In the genomic region with DNA sequence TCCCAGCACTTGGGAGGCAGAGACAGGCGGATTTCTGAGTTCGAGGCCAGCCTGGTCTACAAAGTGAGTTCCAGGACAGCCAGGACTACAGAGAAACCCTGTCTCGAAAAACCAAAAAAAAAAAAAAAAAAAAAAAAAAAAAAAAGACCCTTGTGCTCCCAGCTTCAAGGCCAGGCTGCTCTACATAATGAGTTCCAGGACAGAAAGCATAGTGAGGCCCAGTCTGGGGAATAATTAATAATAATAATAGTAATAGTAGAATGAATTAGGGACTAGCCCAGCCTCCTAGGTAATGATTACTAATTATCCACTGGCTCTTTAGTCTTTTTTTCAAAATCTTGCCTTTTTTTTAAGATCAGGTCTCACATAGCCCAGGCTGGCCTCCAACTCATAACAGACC, we compare ENCODE assay signal across 8 mouse cellular contexts. TPM values are rescaled to one million over a fixed set of nuclear protein-coding genes. Genes with fewer than 3 reads are reported as not detected.
DNase-seq lines count a peak whose midpoint lies in the region; ATAC-seq and TF ChIP-seq lines count a peak whose summit lies in the region.
"Not testable (repeated sequence)": the region's sequence is repeated elsewhere in the genome, so short reads cannot be mapped to it uniquely, and the experiment has no call there.
"Had no signal": no experiment of that assay in that cellular context is flagged by ENCODE, and none has a peak within 500 bp of the region (broad histone marks: within the 10 kb centered on the region; RNA-seq: fewer than 3 reads in every experiment).

No protein-coding gene starts in this region.

- H3K9ac ChIP-seq in forebrain, embryonic 16.5 days (replicated peaks; ENCODE audit: low read depth, low read length); heart, postnatal 0 days (replicated peaks; ENCODE audit: low read depth, low read length); intestine, embryonic 16.5 days (ENCODE audit: low read depth, low read length); limb, embryonic 13.5 days; lung, embryonic 15.5 days: not testable (repeated sequence)
- H3K9ac ChIP-seq in neural tube, embryonic 12.5 days: 0 out of 2 replicates have a peak overlapping the region, but pooled peaks have one; percentile 71

- H3K36me3 ChIP-seq in forebrain, embryonic 16.5 days (ENCODE audit: control insufficient read depth, insufficient read depth): peaks cover 22% of the 10 kb centered on the region
- H3K36me3 ChIP-seq in heart, postnatal 0 days (replicated peaks; ENCODE audit: control insufficient read depth, insufficient read depth, low read length): peaks cover 31% of the 10 kb centered on the region
- H3K36me3 ChIP-seq in intestine, embryonic 16.5 days (ENCODE audit: control insufficient read depth, insufficient read depth, low read length): not testable (repeated sequence)
- peaks cover 45% of the 10 kb centered on the region for H3K36me3 ChIP-seq in limb, embryonic 13.5 days
- peaks cover 40% of the 10 kb centered on the region for H3K36me3 ChIP-seq in lung, embryonic 15.5 days
- H3K36me3 ChIP-seq in neural tube, embryonic 12.5 days: peaks cover 39% of the 10 kb centered on the region

- H3K27ac ChIP-seq in cortical plate, adult 2 months (ENCODE audit: insufficient read depth, low read length); forebrain, embryonic 16.5 days (ENCODE audit: low read length); heart, postnatal 0 days (ENCODE audit: low read depth); intestine, embryonic 16.5 days (ENCODE audit: low read length); limb, embryonic 13.5 days; neural tube, embryonic 12.5 days: not testable (repeated sequence)
- 0 out of 2 replicates have a peak overlapping the region, but pooled peaks have one; percentile 3 for H3K27ac ChIP-seq in lung, embryonic 15.5 days

- peak overlapping the region; percentile 46; the same call in 1 of the 2 replicates for H3K4me3 ChIP-seq in cortical plate, adult 2 months (ENCODE audit: insufficient read depth, low read length)
- H3K4me3 ChIP-seq in forebrain, embryonic 16.5 days (replicated peaks; ENCODE audit: low read length): peak overlapping the region; percentile 43
- peak overlapping the region; percentile 69; the same call in 1 of the 2 replicates for H3K4me3 ChIP-seq in heart, postnatal 0 days (ENCODE audit: low read depth, low read length)
- peak overlapping the region; percentile 74 for H3K4me3 ChIP-seq in intestine, embryonic 16.5 days (ENCODE audit: low read length)
- peak overlapping the region; percentile 56 for H3K4me3 ChIP-seq in limb, embryonic 13.5 days
- H3K4me3 ChIP-seq in lung, embryonic 15.5 days: peak overlapping the region; percentile 49; the same call in 1 of the 2 replicates
- H3K4me3 ChIP-seq in neural tube, embryonic 12.5 days: peak overlapping the region; percentile 53; the same call in 1 of the 2 replicates

- H3K4me2 ChIP-seq in forebrain, embryonic 16.5 days (ENCODE audit: low read length): peak overlapping the region; percentile 77
- H3K4me2 ChIP-seq in heart, postnatal 0 days (ENCODE audit: low read depth, low read length): peak overlapping the region; percentile 97; the same call in 1 of the 2 replicates
- H3K4me2 ChIP-seq in intestine, embryonic 16.5 days (ENCODE audit: low read depth, low read length): peak overlapping the region; percentile 85
- peak overlapping the region; percentile 80 for H3K4me2 ChIP-seq in limb, embryonic 13.5 days (replicated peaks)
- H3K4me2 ChIP-seq in lung, embryonic 15.5 days: peak overlapping the region; percentile 91
- peak overlapping the region; percentile 91 for H3K4me2 ChIP-seq in neural tube, embryonic 12.5 days (replicated peaks)

- not testable (repeated sequence) for H3K4me1 ChIP-seq in cortical plate, adult 2 months (ENCODE audit: control insufficient read depth, insufficient read depth, low read length)
- H3K4me1 ChIP-seq in forebrain, embryonic 16.5 days (replicated peaks; ENCODE audit: control insufficient read depth, insufficient read depth, low read length): peaks cover 39% of the 10 kb centered on the region
- peaks cover 31% of the 10 kb centered on the region for H3K4me1 ChIP-seq in heart, postnatal 0 days (ENCODE audit: control insufficient read depth, insufficient read depth)
- H3K4me1 ChIP-seq in intestine, embryonic 16.5 days (ENCODE audit: control insufficient read depth, insufficient read depth, low read length): peaks cover 36% of the 10 kb centered on the region
- peaks cover 50% of the 10 kb centered on the region for H3K4me1 ChIP-seq in limb, embryonic 13.5 days
- H3K4me1 ChIP-seq in lung, embryonic 15.5 days: peaks cover 33% of the 10 kb centered on the region
- H3K4me1 ChIP-seq in neural tube, embryonic 12.5 days: peaks cover 42% of the 10 kb centered on the region

- WGBS in forebrain, embryonic 16.5 days: no CpG with 5 or more reads among the region's 3 CpGs
- 100% methylated on average over 1 of the region's 3 CpGs for WGBS in heart, postnatal 0 days
- 93% methylated on average over 2 of the region's 3 CpGs for WGBS in intestine, embryonic 16.5 days
- WGBS in limb, embryonic 13.5 days: 95% methylated on average over 2 of the region's 3 CpGs
- 87% methylated on average over 2 of the region's 3 CpGs for WGBS in lung, embryonic 15.5 days
- WGBS in neural tube, embryonic 12.5 days: 92% methylated on average over 2 of the region's 3 CpGs

- ATAC-seq in forebrain, embryonic 16.5 days; heart, postnatal 0 days (ENCODE audit: insufficient read depth, low read depth); intestine, embryonic 16.5 days; limb, embryonic 13.5 days (ENCODE audit: low FRiP score, low read depth); lung, embryonic 15.5 days (ENCODE audit: borderline replicate concordance, extremely low read depth, low FRiP score, low TSS enrichment); neural tube, embryonic 12.5 days (ENCODE audit: low FRiP score, low read depth): not testable (repeated sequence)

- TF ChIP-seq CTCF in cortical plate, adult 2 months (IDR thresholded peaks at IDR 0.05; ENCODE audit: extremely low read depth, insufficient read depth, low read length); heart, postnatal 0 days (IDR thresholded peaks at IDR 0.05; ENCODE audit: low read depth): not testable (repeated sequence)

- TF ChIP-seq POLR2A in cortical plate, adult 2 months (IDR thresholded peaks at IDR 0.05; ENCODE audit: extremely low read depth, insufficient read depth, low read length): not testable (repeated sequence)

- TF ChIP-seq EP300 in heart, postnatal 0 days (IDR thresholded peaks at IDR 0.05; ENCODE audit: low read depth): not testable (repeated sequence)

- H3K9me3 ChIP-seq in forebrain, embryonic 16.5 days (ENCODE audit: control insufficient read depth, low read length); heart, postnatal 0 days (replicated peaks; ENCODE audit: control insufficient read depth, low read length); intestine, embryonic 16.5 days (ENCODE audit: control insufficient read depth, low read length); limb, embryonic 13.5 days; lung, embryonic 15.5 days; neural tube, embryonic 12.5 days: not testable (repeated sequence)

- DNase-seq in heart, postnatal 0 days (ENCODE audit: low spot score): not testable (repeated sequence)

- H3K27me3 ChIP-seq in forebrain, embryonic 16.5 days (replicated peaks; ENCODE audit: control insufficient read depth, insufficient read depth, low read length); heart, postnatal 0 days (ENCODE audit: control insufficient read depth, insufficient read depth, low read length); intestine, embryonic 16.5 days (replicated peaks; ENCODE audit: control insufficient read depth, insufficient read depth, low read length); limb, embryonic 13.5 days; lung, embryonic 15.5 days; neural tube, embryonic 12.5 days (replicated peaks): not testable (repeated sequence)

RNA-seq across cellular contexts. Expression of a gene that starts 0.4 kb away (rescaled TPM):
- 29.1 and 33.1 TPM in 2 replicates for polyA plus RNA-seq in cortical plate, adult 2 months (2012; rRNA removed)
- polyA plus RNA-seq in forebrain, embryonic 16.5 days (2015; fragmentation: Nextera tagmentation; extraction: Ambion mirVana): 25.1 and 27.5 TPM in 2 replicates
- total RNA-seq in heart, postnatal 0 days (2014; rRNA removed; ENCODE audit: low replicate concordance): 12.4 and 17.6 TPM in 2 replicates
- polyA plus RNA-seq in heart, postnatal 0 days (2015; fragmentation: Nextera tagmentation; extraction: Ambion mirVana): 10.5 and 11.8 TPM in 2 replicates
- polyA plus RNA-seq in intestine, embryonic 16.5 days (2015; fragmentation: Nextera tagmentation; extraction: Ambion mirVana): 39.1 and 48.3 TPM in 2 replicates
- 20.0 and 21.2 TPM in 2 replicates for polyA plus RNA-seq in limb, embryonic 13.5 days (2015; fragmentation: Nextera tagmentation; extraction: Ambion mirVana)
- 11.7 and 13.5 TPM in 2 replicates for polyA plus RNA-seq in lung, embryonic 15.5 days (2015; fragmentation: Nextera tagmentation; extraction: Ambion mirVana)
- 21.6 and 23.8 TPM in 2 replicates for polyA plus RNA-seq in neural tube, embryonic 12.5 days (2016; fragmentation: Nextera tagmentation; extraction: Ambion mirVana)

RNA-seq across cellular contexts. Expression of a gene that starts 6.5 kb away (rescaled TPM):
- polyA plus RNA-seq in cortical plate, adult 2 months (2012; rRNA removed): 1,795 and 1,828 TPM in 2 replicates
- 637 and 697 TPM in 2 replicates for polyA plus RNA-seq in forebrain, embryonic 16.5 days (2015; fragmentation: Nextera tagmentation; extraction: Ambion mirVana)
- 331 and 650 TPM in 2 replicates for total RNA-seq in heart, postnatal 0 days (2014; rRNA removed; ENCODE audit: low replicate concordance)
- polyA plus RNA-seq in heart, postnatal 0 days (2015; fragmentation: Nextera tagmentation; extraction: Ambion mirVana): 773 and 797 TPM in 2 replicates
- polyA plus RNA-seq in intestine, embryonic 16.5 days (2015; fragmentation: Nextera tagmentation; extraction: Ambion mirVana): 894 and 926 TPM in 2 replicates
- 966 and 986 TPM in 2 replicates for polyA plus RNA-seq in limb, embryonic 13.5 days (2015; fragmentation: Nextera tagmentation; extraction: Ambion mirVana)
- polyA plus RNA-seq in lung, embryonic 15.5 days (2015; fragmentation: Nextera tagmentation; extraction: Ambion mirVana): 816 and 841 TPM in 2 replicates
- polyA plus RNA-seq in neural tube, embryonic 12.5 days (2016; fragmentation: Nextera tagmentation; extraction: Ambion mirVana): 855 and 903 TPM in 2 replicates

RNA-seq across cellular contexts. Expression of a gene that starts 52.4 kb away (rescaled TPM):
- 2.0 and 2.9 TPM in 2 replicates for polyA plus RNA-seq in cortical plate, adult 2 months (2012; rRNA removed)
- 1.5 and 2.0 TPM in 2 replicates for polyA plus RNA-seq in forebrain, embryonic 16.5 days (2015; fragmentation: Nextera tagmentation; extraction: Ambion mirVana)
- total RNA-seq in heart, postnatal 0 days (2014; rRNA removed; ENCODE audit: low replicate concordance): not detected in 2 replicates
- 0.33 and 0.75 TPM in 2 replicates for polyA plus RNA-seq in heart, postnatal 0 days (2015; fragmentation: Nextera tagmentation; extraction: Ambion mirVana)
- polyA plus RNA-seq in intestine, embryonic 16.5 days (2015; fragmentation: Nextera tagmentation; extraction: Ambion mirVana): 0.39 and 0.50 TPM in 2 replicates
- 0.83 and 0.95 TPM in 2 replicates for polyA plus RNA-seq in limb, embryonic 13.5 days (2015; fragmentation: Nextera tagmentation; extraction: Ambion mirVana)
- polyA plus RNA-seq in lung, embryonic 15.5 days (2015; fragmentation: Nextera tagmentation; extraction: Ambion mirVana): 3.4 and 3.9 TPM in 2 replicates
- polyA plus RNA-seq in neural tube, embryonic 12.5 days (2016; fragmentation: Nextera tagmentation; extraction: Ambion mirVana): 3.0 and 4.2 TPM in 2 replicates
- polyA plus RNA-seq: CD4-positive, CD25-positive, alpha-beta regulatory T cell, adult 4 months had no signal
